Mouse (Mus musculus): ENCODE results near the gene Kctd17. TPM values are rescaled to one million over a fixed set of nuclear protein-coding genes. Genes with fewer than 3 reads are reported as not detected.

The Kctd17 gene
- polyA plus RNA-seq, 1 experiment from 2014 or later: 36.0 TPM

- Histone ChIP-seq H3K27ac (replicated peaks; ENCODE audit: low read depth, low read length) (no peak within 1 kb of the TSS), H3K4me2 (ENCODE audit: low read depth, low read length) (no peak within 1 kb of the TSS), H3K27me3 (ENCODE audit: control insufficient read depth, insufficient read depth, low read length) (no peaks in the 10 kb centered on the region), H3K9me3 (replicated peaks; ENCODE audit: control insufficient read depth, low read length) (no peaks in the 10 kb centered on the region), H3K4me3 (ENCODE audit: low read depth, low read length) (no peak within 1 kb of the TSS), H3K36me3 (replicated peaks; ENCODE audit: control insufficient read depth, insufficient read depth, low read depth, low read length) (no peaks in the 10 kb centered on the region), H3K9ac (replicated peaks; ENCODE audit: low read length) (no peak within 1 kb of the TSS), H3K4me1 (ENCODE audit: control insufficient read depth, insufficient read depth, low read length) (no peaks in the 10 kb centered on the region)
- no peak for DNase-seq (ENCODE audit: low spot score)
- no peak for ATAC-seq (replicated peaks; ENCODE audit: insufficient number of reproducible peaks, low FRiP score, low TSS enrichment, low read depth)
- 78% methylated on average over 7 of the region's 7 CpGs for WGBS
These were observed 40.1 kb downstream of the Kctd17 start, which contains the start of gene Tmprss6 for GRCm38 (mm10) chr15:78468379-78468937. TSS of gene Tmprss6 (minus strand) at chr15:78468634.

- Histone ChIP-seq H3K36me3 (replicated peaks; ENCODE audit: control insufficient read depth, insufficient read depth, low read depth, low read length) (no peaks in the 10 kb centered on the region), H3K27me3 (ENCODE audit: control insufficient read depth, insufficient read depth, low read length) (no peaks in the 10 kb centered on the region), H3K4me2 (ENCODE audit: low read depth, low read length) (no peak overlapping the region), H3K4me3 (ENCODE audit: low read depth, low read length) (no peak overlapping the region), H3K4me1 (ENCODE audit: control insufficient read depth, insufficient read depth, low read length) (no peaks in the 10 kb centered on the region), H3K9ac (replicated peaks; ENCODE audit: low read length) (no peak overlapping the region), H3K27ac (replicated peaks; ENCODE audit: low read depth, low read length) (no peak overlapping the region), H3K9me3 (replicated peaks; ENCODE audit: control insufficient read depth, low read length) (no peaks in the 10 kb centered on the region)
- no peak for DNase-seq (ENCODE audit: low spot score)
- 60% methylated on average over 4 of the region's 4 CpGs for WGBS
- no peak for ATAC-seq (replicated peaks; ENCODE audit: insufficient number of reproducible peaks, low FRiP score, low TSS enrichment, low read depth)
These were observed 42.3 kb downstream of the Kctd17 start for GRCm38 (mm10) chr15:78470495-78471276.

GRCm38 (mm10) chr15:78471902-78472301 is 43.5 kb downstream of the Kctd17 start:
- DNase-seq (ENCODE audit: low spot score): no peak
- Histone ChIP-seq H3K27ac (replicated peaks; ENCODE audit: low read depth, low read length) (no peak overlapping the region), H3K4me3 (ENCODE audit: low read depth, low read length) (no peak overlapping the region), H3K4me1 (ENCODE audit: control insufficient read depth, insufficient read depth, low read length) (no peaks in the 10 kb centered on the region), H3K27me3 (ENCODE audit: control insufficient read depth, insufficient read depth, low read length) (no peaks in the 10 kb centered on the region), H3K4me2 (ENCODE audit: low read depth, low read length) (no peak overlapping the region), H3K9me3 (replicated peaks; ENCODE audit: control insufficient read depth, low read length) (no peaks in the 10 kb centered on the region), H3K36me3 (replicated peaks; ENCODE audit: control insufficient read depth, insufficient read depth, low read depth, low read length) (no peaks in the 10 kb centered on the region), H3K9ac (replicated peaks; ENCODE audit: low read length) (no peak overlapping the region)
- 45% methylated on average over 7 of the region's 7 CpGs for WGBS
- ATAC-seq (replicated peaks; ENCODE audit: insufficient number of reproducible peaks, low FRiP score, low TSS enrichment, low read depth): no peak

GRCm38 (mm10) chr15:78473442-78473841 is 45.1 kb downstream of the Kctd17 start:
- WGBS: 82% methylated on average over 6 of the region's 6 CpGs
- Histone ChIP-seq H3K4me1 (ENCODE audit: control insufficient read depth, insufficient read depth, low read length) (no peaks in the 10 kb centered on the region), H3K27ac (replicated peaks; ENCODE audit: low read depth, low read length) (no peak overlapping the region), H3K27me3 (ENCODE audit: control insufficient read depth, insufficient read depth, low read length) (no peaks in the 10 kb centered on the region), H3K9ac (replicated peaks; ENCODE audit: low read length) (no peak overlapping the region), H3K4me3 (ENCODE audit: low read depth, low read length) (no peak overlapping the region), H3K9me3 (replicated peaks; ENCODE audit: control insufficient read depth, low read length) (no peaks in the 10 kb centered on the region), H3K4me2 (ENCODE audit: low read depth, low read length) (no peak overlapping the region), H3K36me3 (replicated peaks; ENCODE audit: control insufficient read depth, insufficient read depth, low read depth, low read length) (no peaks in the 10 kb centered on the region)
- ATAC-seq (replicated peaks; ENCODE audit: insufficient number of reproducible peaks, low FRiP score, low TSS enrichment, low read depth): no peak
- no peak for DNase-seq (ENCODE audit: low spot score)

- no peaks in the 10 kb centered on the region for H3K27me3 ChIP-seq (ENCODE audit: control insufficient read depth, insufficient read depth, low read length)
- H3K36me3 ChIP-seq (replicated peaks; ENCODE audit: control insufficient read depth, insufficient read depth, low read depth, low read length): no peaks in the 10 kb centered on the region
- 61% methylated on average over 3 of the region's 3 CpGs for WGBS
- H3K9ac ChIP-seq (replicated peaks; ENCODE audit: low read length): no peak overlapping the region
- ATAC-seq (replicated peaks; ENCODE audit: insufficient number of reproducible peaks, low FRiP score, low TSS enrichment, low read depth): no peak
- no peak overlapping the region for H3K27ac ChIP-seq (replicated peaks; ENCODE audit: low read depth, low read length)
- no peak overlapping the region for H3K4me3 ChIP-seq (ENCODE audit: low read depth, low read length)
- H3K4me1 ChIP-seq (ENCODE audit: control insufficient read depth, insufficient read depth, low read length): no peaks in the 10 kb centered on the region
- DNase-seq (ENCODE audit: low spot score): no peak
- no peak overlapping the region for H3K4me2 ChIP-seq (ENCODE audit: low read depth, low read length)
- H3K9me3 ChIP-seq (replicated peaks; ENCODE audit: control insufficient read depth, low read length): no peaks in the 10 kb centered on the region
These were observed 47.3 kb downstream of the Kctd17 start for GRCm38 (mm10) chr15:78475604-78476031.

- Histone ChIP-seq H3K9me3 (replicated peaks; ENCODE audit: control insufficient read depth, low read length) (no peaks in the 10 kb centered on the region), H3K36me3 (replicated peaks; ENCODE audit: control insufficient read depth, insufficient read depth, low read depth, low read length) (no peaks in the 10 kb centered on the region), H3K4me1 (ENCODE audit: control insufficient read depth, insufficient read depth, low read length) (no peaks in the 10 kb centered on the region), H3K27me3 (ENCODE audit: control insufficient read depth, insufficient read depth, low read length) (no peaks in the 10 kb centered on the region), H3K9ac (replicated peaks; ENCODE audit: low read length) (no peak overlapping the region), H3K4me3 (ENCODE audit: low read depth, low read length) (no peak overlapping the region), H3K27ac (replicated peaks; ENCODE audit: low read depth, low read length) (no peak overlapping the region), H3K4me2 (ENCODE audit: low read depth, low read length) (no peak overlapping the region)
- DNase-seq (ENCODE audit: low spot score): no peak
- 100% methylated on average over 1 of the region's 1 CpGs for WGBS
- ATAC-seq (replicated peaks; ENCODE audit: insufficient number of reproducible peaks, low FRiP score, low TSS enrichment, low read depth): no peak
These were observed 48.5 kb downstream of the Kctd17 start for GRCm38 (mm10) chr15:78476878-78477277.

- Histone ChIP-seq H3K27me3 (ENCODE audit: control insufficient read depth, insufficient read depth, low read length) (no peaks in the 10 kb centered on the region), H3K4me3 (ENCODE audit: low read depth, low read length) (no peak overlapping the region), H3K9me3 (replicated peaks; ENCODE audit: control insufficient read depth, low read length) (no peaks in the 10 kb centered on the region), H3K4me1 (ENCODE audit: control insufficient read depth, insufficient read depth, low read length) (no peaks in the 10 kb centered on the region), H3K9ac (replicated peaks; ENCODE audit: low read length) (no peak overlapping the region), H3K36me3 (replicated peaks; ENCODE audit: control insufficient read depth, insufficient read depth, low read depth, low read length) (no peaks in the 10 kb centered on the region), H3K27ac (replicated peaks; ENCODE audit: low read depth, low read length) (no peak overlapping the region), H3K4me2 (ENCODE audit: low read depth, low read length) (no peak overlapping the region)
- no peak for DNase-seq (ENCODE audit: low spot score)
- 87% methylated on average over 4 of the region's 4 CpGs for WGBS
- no peak for ATAC-seq (replicated peaks; ENCODE audit: insufficient number of reproducible peaks, low FRiP score, low TSS enrichment, low read depth)
These were observed 49.7 kb downstream of the Kctd17 start for GRCm38 (mm10) chr15:78478073-78478472.

- Histone ChIP-seq H3K27ac (replicated peaks; ENCODE audit: low read depth, low read length) (no peak overlapping the region), H3K9me3 (replicated peaks; ENCODE audit: control insufficient read depth, low read length) (no peaks in the 10 kb centered on the region), H3K4me3 (ENCODE audit: low read depth, low read length) (no peak overlapping the region), H3K4me2 (ENCODE audit: low read depth, low read length) (no peak overlapping the region), H3K9ac (replicated peaks; ENCODE audit: low read length) (no peak overlapping the region), H3K27me3 (ENCODE audit: control insufficient read depth, insufficient read depth, low read length) (no peaks in the 10 kb centered on the region), H3K4me1 (ENCODE audit: control insufficient read depth, insufficient read depth, low read length) (no peaks in the 10 kb centered on the region), H3K36me3 (replicated peaks; ENCODE audit: control insufficient read depth, insufficient read depth, low read depth, low read length) (no peaks in the 10 kb centered on the region)
- ATAC-seq (replicated peaks; ENCODE audit: insufficient number of reproducible peaks, low FRiP score, low TSS enrichment, low read depth) (no peak), DNase-seq (ENCODE audit: low spot score) (no peak)
- WGBS: 86% methylated on average over 5 of the region's 5 CpGs
These were observed 51.1 kb downstream of the Kctd17 start for GRCm38 (mm10) chr15:78479470-78479869.

Measured in embryonic facial prominence, embryonic 11.5 days (tissue).